Mouse (Mus musculus): ENCODE results near the gene Zfp87.

DNA sequence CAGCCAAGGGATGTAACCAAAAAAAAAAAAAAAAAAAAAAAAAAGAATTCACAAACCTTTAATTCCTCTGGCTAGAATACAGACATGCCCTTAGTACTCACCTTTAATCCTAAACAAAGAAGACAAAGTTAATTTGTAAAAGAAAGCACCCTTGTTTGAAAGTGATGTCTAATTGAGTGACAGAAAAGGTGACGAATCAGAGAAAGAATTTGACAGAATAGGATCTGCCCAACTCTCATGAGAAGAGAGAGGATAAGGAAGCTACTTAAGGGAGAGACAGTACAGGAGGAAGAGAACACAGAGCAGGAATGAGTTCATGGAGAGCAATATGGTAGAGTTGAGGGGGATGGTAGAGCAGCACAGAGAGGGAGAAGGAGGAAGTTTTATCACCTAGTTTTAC is 30.3 kb downstream of the Zfp87 start:
- no peak for TF ChIP-seq CTCF (IDR thresholded peaks at IDR 0.05; ENCODE audit: borderline replicate concordance, insufficient read depth, low read length)
- TF ChIP-seq POLR2A (IDR thresholded peaks at IDR 0.05; ENCODE audit: low read depth, low read length): no peak

Measured in embryonic fibroblast, embryonic 13.5 days (primary cell).